Mouse (Mus musculus) splenic B cell, adult 2 months (primary cell): ENCODE results near the gene Lrfn2.

Experiments
- DNase-seq: peaks from one replicate; pipeline ENCODE4 v3.0.0-alpha.2; 2011; ENCODE audit warnings: low read depth, low spot score
- H3K27me3 ChIP-seq: 2 replicates; pipeline ENCODE4 v1.6.1; 2012; ENCODE audit warnings: mild to moderate bottlenecking, low read length, moderate library complexity, mixed read lengths; ENCODE audit not compliant: control insufficient read depth, poor library complexity, insufficient read depth, severe bottlenecking
- H3K36me3 ChIP-seq: 2 replicates; pipeline ENCODE4 v1.6.1; 2012; ENCODE audit warnings: mild to moderate bottlenecking, low read length, moderate library complexity, mixed read lengths; ENCODE audit not compliant: control insufficient read depth, poor library complexity, insufficient read depth, severe bottlenecking

The Lrfn2 gene

GRCm38 (mm10) chr17:48946315-48946714 lies 14.1 kb downstream of the Lrfn2 start:
- DNase-seq, result no peak
- Histone ChIP-seq H3K27me3 (no peaks in the 10 kb centered on the region), H3K36me3 (no peaks in the 10 kb centered on the region)

GRCm38 (mm10) chr17:48946765-48947164 lies 14.6 kb downstream of the Lrfn2 start:
- no peaks in the 10 kb centered on the region for H3K36me3 ChIP-seq
- no peak for DNase-seq
- H3K27me3 ChIP-seq, result no peaks in the 10 kb centered on the region

GRCm38 (mm10) chr17:48951250-48951649 lies 19.1 kb downstream of the Lrfn2 start:
- no peaks in the 10 kb centered on the region for H3K27me3 ChIP-seq
- H3K36me3 ChIP-seq, result no peaks in the 10 kb centered on the region
- no peak for DNase-seq

GRCm38 (mm10) chr17:48956033-48956631 lies 24.0 kb downstream of the Lrfn2 start:
- H3K27me3 ChIP-seq, result no peaks in the 10 kb centered on the region
- no peaks in the 10 kb centered on the region for H3K36me3 ChIP-seq

GRCm38 (mm10) chr17:48960161-48960698 lies 28.1 kb downstream of the Lrfn2 start:
- no peak for DNase-seq
- H3K27me3 ChIP-seq, result no peaks in the 10 kb centered on the region
- H3K36me3 ChIP-seq, result no peaks in the 10 kb centered on the region

More at GRCm38 (mm10) chr17:48956033-48956631, 24.0 kb downstream of the Lrfn2 start:
- no peak for DNase-seq

- Histone ChIP-seq H3K36me3 (no peaks in the 10 kb centered on the region), H3K27me3 (no peaks in the 10 kb centered on the region)
- DNase-seq, result no peak
These were observed 30.5 kb downstream of the Lrfn2 start for GRCm38 (mm10) chr17:48962646-48963045.

GRCm38 (mm10) chr17:48963740-48964139 lies 31.6 kb downstream of the Lrfn2 start:
- no peaks in the 10 kb centered on the region for H3K27me3 ChIP-seq
- no peaks in the 10 kb centered on the region for H3K36me3 ChIP-seq
- no peak for DNase-seq

GRCm38 (mm10) chr17:48968304-48968703 lies 36.1 kb downstream of the Lrfn2 start:
- H3K36me3 ChIP-seq, result no peaks in the 10 kb centered on the region

GRCm38 (mm10) chr17:48971296-48971695 lies 39.1 kb downstream of the Lrfn2 start:
- Histone ChIP-seq H3K36me3 (no peaks in the 10 kb centered on the region), H3K27me3 (no peaks in the 10 kb centered on the region)
- DNase-seq, result no peak

More at GRCm38 (mm10) chr17:48968304-48968703, 36.1 kb downstream of the Lrfn2 start:
- no peaks in the 10 kb centered on the region for H3K27me3 ChIP-seq
- no peak for DNase-seq

GRCm38 (mm10) chr17:48972866-48973265 lies 40.7 kb downstream of the Lrfn2 start:
- no peak for DNase-seq
- Histone ChIP-seq H3K27me3 (no peaks in the 10 kb centered on the region), H3K36me3 (no peaks in the 10 kb centered on the region)

GRCm38 (mm10) chr17:48973394-48973793 lies 41.2 kb downstream of the Lrfn2 start:
- Histone ChIP-seq H3K36me3 (no peaks in the 10 kb centered on the region), H3K27me3 (no peaks in the 10 kb centered on the region)
- DNase-seq, result no peak

GRCm38 (mm10) chr17:48975055-48975454 lies 42.9 kb downstream of the Lrfn2 start:
- DNase-seq, result no peak
- H3K36me3 ChIP-seq, result no peaks in the 10 kb centered on the region
- H3K27me3 ChIP-seq, result no peaks in the 10 kb centered on the region

- DNase-seq, result no peak
- H3K36me3 ChIP-seq, result no peaks in the 10 kb centered on the region
- H3K27me3 ChIP-seq, result no peaks in the 10 kb centered on the region
These were observed 44.4 kb downstream of the Lrfn2 start for GRCm38 (mm10) chr17:48976611-48977022.

GRCm38 (mm10) chr17:48995256-48995993 lies 63.2 kb downstream of the Lrfn2 start:
- H3K27me3 ChIP-seq, result no peaks in the 10 kb centered on the region
- DNase-seq, result no peak

GRCm38 (mm10) chr17:48999463-49000227 lies 67.5 kb downstream of the Lrfn2 start:
- no peaks in the 10 kb centered on the region for H3K36me3 ChIP-seq
- no peak for DNase-seq
- H3K27me3 ChIP-seq, result no peaks in the 10 kb centered on the region

More at GRCm38 (mm10) chr17:48995256-48995993, 63.2 kb downstream of the Lrfn2 start:
- no peaks in the 10 kb centered on the region for H3K36me3 ChIP-seq
